Mouse (Mus musculus) lung, embryonic 16.5 days (tissue): ENCODE measurements around the gene Batf3. TPM values are rescaled to one million over a fixed set of nuclear protein-coding genes. Genes with fewer than 3 reads are reported as not detected.
"Not testable (repeated sequence)": the region's sequence is repeated elsewhere in the genome, so short reads cannot be mapped to it uniquely, and the experiment has no call there.

Source experiments
- ATAC-seq: fragments of 200-750 bp; cut with Nextera tagmentation; 2 replicates; pipeline ENCODE4 v1.8.0; 2017; ENCODE audit warnings: low read depth, mild to moderate bottlenecking, moderate library complexity
- H3K27ac ChIP-seq: fragments of 300-500 bp; sonication (generic); 2 replicates; pipeline ENCODE4 v1.5.1; 2014; ENCODE audit warnings: mild to moderate bottlenecking, control low read depth, low read length
- H3K27me3 ChIP-seq: fragments of 300-500 bp; sonication (generic); 2 replicates; pipeline ENCODE4 v1.6.1; 2014; ENCODE audit warnings: low read depth, low read length, mixed read lengths; ENCODE audit not compliant: control insufficient read depth, insufficient read depth
- H3K36me3 ChIP-seq: fragments of 300-500 bp; sonication (generic); 2 replicates; pipeline ENCODE4 v1.6.1; 2014; ENCODE audit warnings: low read length; ENCODE audit not compliant: control insufficient read depth, insufficient read depth
- H3K4me1 ChIP-seq: fragments of 300-500 bp; sonication (generic); replicated peaks from 2 replicates; pipeline ENCODE4 v1.6.1; 2014; ENCODE audit warnings: low read length, mixed read lengths; ENCODE audit not compliant: control insufficient read depth, insufficient read depth
- H3K4me2 ChIP-seq: fragments of 300-500 bp; sonication (generic); 2 replicates; pipeline ENCODE4 v1.6.1; 2014; ENCODE audit warnings: low read depth, low read length, control low read depth
- H3K4me3 ChIP-seq: fragments of 300-500 bp; sonication (generic); 2 replicates; pipeline ENCODE4 v1.5.1; 2014; ENCODE audit warnings: mild to moderate bottlenecking, low read length, control low read depth
- H3K9ac ChIP-seq: fragments of 300-500 bp; sonication (generic); 2 replicates; pipeline ENCODE4 v1.6.1; 2014; ENCODE audit warnings: low read length, control low read depth
- H3K9me3 ChIP-seq: fragments of 300-500 bp; sonication (generic); 2 replicates; pipeline ENCODE4 v1.6.1; 2016; ENCODE audit warnings: low read length; ENCODE audit not compliant: control insufficient read depth
- WGBS: fragments of 180-500 bp; shearing (Covaris S2); extraction: QIAGEN DNeasy Blood & Tissue Kit; methylation state at CpG from one replicate; pipeline ENCODE4 v1.1.7; 2014; 5-methylcytosine and 5-hydroxymethylcytosine counted together
- polyA plus RNA-seq: library from polyadenylated mRNA; unstranded; fragments of >200 nt; fragmentation: Nextera tagmentation; extraction: Ambion mirVana; gene quantifications from 2 replicates; pipeline ENCODE4 v1.2.1, GENCODE M21; 2015

Gene Batf3
- polyA plus RNA-seq, 1 experiment from 2014 or later, result 6.4 TPM

DNA sequence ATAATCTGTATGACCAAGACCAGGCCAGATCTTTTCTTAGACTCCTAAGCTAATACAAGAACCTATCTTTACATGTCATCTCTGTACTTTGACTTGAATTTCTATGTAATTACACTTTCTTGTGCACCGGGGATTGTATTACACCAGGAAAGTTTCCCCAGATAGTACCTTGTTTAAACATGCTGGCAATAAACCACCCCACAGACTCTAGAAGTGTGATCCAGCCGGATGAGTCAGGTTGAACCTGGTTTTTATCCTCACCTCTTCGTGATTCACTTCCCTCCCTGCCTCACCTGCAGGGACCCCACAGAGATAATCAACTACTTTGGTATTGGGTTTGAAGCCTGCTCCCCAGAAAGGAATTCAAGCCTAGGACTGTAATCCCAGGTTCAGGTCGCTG, 37.8 kb downstream of the Batf3 start:
- H3K9ac ChIP-seq, result no peak overlapping the region

DNA sequence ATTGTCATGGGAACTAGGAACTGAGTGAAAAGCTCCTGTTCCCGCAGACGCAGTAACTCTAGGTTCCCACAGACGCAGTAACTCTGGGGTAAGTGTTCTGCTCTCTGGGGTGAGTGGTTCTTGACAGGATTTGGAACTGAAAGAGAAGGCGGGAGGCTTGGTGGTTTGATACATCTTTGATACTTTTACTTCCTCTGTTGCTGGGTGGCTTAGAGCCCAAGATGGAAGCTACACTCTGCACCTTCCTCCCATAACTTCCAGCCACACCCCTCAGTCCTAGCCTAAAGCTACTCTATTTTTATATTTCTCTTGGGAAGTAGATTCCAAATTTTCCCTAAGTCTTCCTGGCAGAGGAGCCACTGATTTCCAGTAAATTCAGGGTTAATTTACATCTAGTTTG, 40.8 kb downstream of the Batf3 start:
- H3K4me2 ChIP-seq, result no peak overlapping the region
- no peaks in the 10 kb centered on the region for H3K9me3 ChIP-seq
- no peak overlapping the region for H3K4me3 ChIP-seq
- H3K27ac ChIP-seq, result no peak overlapping the region
- no peak for ATAC-seq
- no peaks in the 10 kb centered on the region for H3K27me3 ChIP-seq
- no peaks in the 10 kb centered on the region for H3K36me3 ChIP-seq
- 82% methylated on average over 4 of the region's 4 CpGs for WGBS
- no peak overlapping the region for H3K9ac ChIP-seq
- H3K4me1 ChIP-seq, result 0 out of 2 replicates have a peak, but pooled peaks cover 3% of the 10 kb centered on the region

More for the DNA sequence above, 37.8 kb downstream of the Batf3 start:
- Histone ChIP-seq H3K4me1 (0 out of 2 replicates have a peak, but pooled peaks cover 3% of the 10 kb centered on the region), H3K36me3 (no peaks in the 10 kb centered on the region), H3K27ac (no peak overlapping the region), H3K4me2 (no peak overlapping the region), H3K9me3 (no peaks in the 10 kb centered on the region), H3K4me3 (no peak overlapping the region), H3K27me3 (no peaks in the 10 kb centered on the region)
- ATAC-seq, result no peak
- WGBS, result 51% methylated on average over 4 of the region's 4 CpGs

DNA sequence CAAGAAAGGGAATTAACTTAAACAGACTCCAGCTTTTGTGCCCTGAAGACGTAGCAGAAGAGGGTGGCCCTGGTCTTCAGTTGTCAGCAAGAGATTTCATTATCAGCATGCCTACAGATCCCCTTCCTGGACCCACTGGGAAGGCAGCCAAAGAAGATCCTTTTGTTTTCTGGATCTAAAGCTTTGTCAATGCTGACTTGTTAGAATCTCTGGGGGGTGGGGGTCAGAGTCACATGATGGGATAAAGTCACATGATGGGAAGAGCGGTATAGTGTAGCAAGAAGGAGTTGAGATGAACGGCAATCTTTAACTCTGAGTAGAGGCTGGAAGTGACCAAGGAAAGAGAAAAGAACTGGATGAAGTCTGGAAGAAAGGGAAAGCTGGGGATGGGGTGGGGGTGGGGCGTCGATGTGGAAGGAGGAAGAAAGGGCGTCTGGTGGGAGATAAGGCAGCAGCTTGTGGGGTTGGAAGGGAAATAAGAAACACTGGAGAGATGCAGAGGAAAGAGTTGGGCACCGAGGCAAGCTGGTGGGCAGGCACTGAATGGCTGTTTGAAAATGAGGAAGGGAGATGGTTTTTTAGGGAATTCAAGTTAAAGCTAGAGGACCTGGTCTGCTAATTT, 41.3 kb downstream of the Batf3 start:
- Histone ChIP-seq H3K4me1 (0 out of 2 replicates have a peak, but pooled peaks cover 3% of the 10 kb centered on the region), H3K27ac (no peak overlapping the region)
- WGBS, result 52% methylated on average over 7 of the region's 7 CpGs

DNA sequence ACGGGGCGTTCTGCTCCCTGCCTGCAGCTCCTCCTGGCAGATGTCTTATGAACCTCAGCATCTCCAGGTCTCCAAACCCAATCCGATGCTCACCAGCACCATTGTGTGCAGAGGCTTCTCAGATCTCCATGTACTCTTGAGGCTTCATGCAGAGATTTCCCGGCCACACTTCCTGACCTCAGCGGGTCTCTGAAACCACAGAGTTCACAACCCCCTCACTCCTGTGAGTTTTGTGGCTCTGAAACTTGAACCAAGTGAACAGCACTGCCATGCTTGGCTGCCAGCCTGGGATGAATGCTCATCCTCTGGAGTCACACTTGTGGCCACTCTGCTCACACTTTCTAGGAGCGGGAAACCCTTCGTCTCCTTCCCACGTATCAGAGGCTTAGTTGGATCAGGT, 43.3 kb downstream of the Batf3 start:
- Histone ChIP-seq H3K9ac (no peak overlapping the region), H3K27ac (no peak overlapping the region), H3K4me3 (no peak overlapping the region), H3K4me1 (0 out of 2 replicates have a peak, but pooled peaks cover 3% of the 10 kb centered on the region), H3K36me3 (no peaks in the 10 kb centered on the region), H3K9me3 (no peaks in the 10 kb centered on the region), H3K4me2 (no peak overlapping the region), H3K27me3 (no peaks in the 10 kb centered on the region)
- WGBS, result 80% methylated on average over 8 of the region's 8 CpGs
- ATAC-seq, result no peak

More for the DNA sequence above, 41.3 kb downstream of the Batf3 start:
- H3K4me2 ChIP-seq, result no peak overlapping the region
- no peaks in the 10 kb centered on the region for H3K9me3 ChIP-seq
- no peaks in the 10 kb centered on the region for H3K27me3 ChIP-seq
- H3K4me3 ChIP-seq, result no peak overlapping the region
- no peak overlapping the region for H3K9ac ChIP-seq
- no peaks in the 10 kb centered on the region for H3K36me3 ChIP-seq
- ATAC-seq, result no peak

DNA sequence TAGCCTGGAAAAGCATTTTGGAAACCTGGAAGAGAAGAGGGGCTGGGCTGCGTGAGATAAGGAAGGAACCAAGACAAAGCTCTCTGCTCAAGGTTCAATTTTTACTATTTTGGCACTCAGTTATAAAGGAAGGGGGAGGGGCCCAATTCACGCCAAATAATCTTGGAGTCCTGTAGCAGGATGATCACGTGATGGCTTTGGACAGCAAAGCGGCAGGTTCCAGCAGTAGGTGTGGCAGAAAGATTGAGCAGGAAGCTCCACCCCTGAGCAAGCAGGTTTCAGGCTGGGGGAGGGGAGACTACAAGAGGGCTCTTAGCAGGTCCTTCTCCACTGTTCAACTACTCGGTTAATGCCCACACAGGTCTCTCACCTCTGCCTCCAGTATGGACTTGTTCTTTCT, 51.8 kb downstream of the Batf3 start:
- ATAC-seq, H3K4me1 ChIP-seq, H3K4me3 ChIP-seq, H3K4me2 ChIP-seq, H3K9me3 ChIP-seq, H3K27me3 ChIP-seq, H3K27ac ChIP-seq, H3K36me3 ChIP-seq, H3K9ac ChIP-seq: not testable (repeated sequence)
- 61% methylated on average over 5 of the region's 5 CpGs for WGBS

DNA sequence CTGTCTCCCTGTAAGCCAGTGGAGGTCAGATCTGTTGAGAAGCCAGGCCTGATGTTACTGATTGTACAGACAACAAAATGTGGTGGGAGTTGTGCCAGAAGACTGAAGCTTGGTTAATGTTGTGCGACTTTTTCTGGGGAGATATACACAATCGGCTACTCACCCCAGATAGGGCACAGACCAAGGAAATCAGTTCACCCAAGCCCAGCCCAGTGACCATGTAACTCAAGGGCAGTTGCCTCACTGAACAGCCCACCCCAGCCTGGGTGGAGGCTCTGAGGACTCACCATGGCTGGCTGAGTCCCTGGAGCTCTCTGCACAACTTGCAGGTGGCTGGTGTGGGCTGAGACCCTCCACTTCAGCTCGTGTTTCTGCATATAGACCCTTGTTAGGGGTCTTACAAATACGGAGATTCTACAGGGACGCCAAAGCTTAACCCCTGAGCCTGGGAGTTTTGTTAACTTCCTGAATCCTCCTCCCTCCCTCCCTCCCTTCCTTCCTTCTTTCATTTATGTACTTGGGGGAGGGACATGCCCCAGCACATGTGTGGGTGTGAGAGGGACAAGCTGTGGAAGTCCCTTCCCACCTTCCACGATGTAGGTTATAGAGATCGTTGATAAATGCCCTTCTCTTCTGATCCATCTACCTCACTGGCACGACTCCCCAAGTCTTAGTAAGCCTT, 53.4 kb downstream of the Batf3 start:
- Histone ChIP-seq H3K4me3 (no peak overlapping the region), H3K9ac (no peak overlapping the region), H3K4me2 (no peak overlapping the region), H3K27me3 (no peaks in the 10 kb centered on the region), H3K36me3 (no peaks in the 10 kb centered on the region), H3K27ac (no peak overlapping the region), H3K9me3 (no peaks in the 10 kb centered on the region; the same call in 1 of the 2 replicates), H3K4me1 (peaks cover 6% of the 10 kb centered on the region; the same call in 1 of the 2 replicates)
- no peak for ATAC-seq
- WGBS, result 55% methylated on average over 8 of the region's 8 CpGs

DNA sequence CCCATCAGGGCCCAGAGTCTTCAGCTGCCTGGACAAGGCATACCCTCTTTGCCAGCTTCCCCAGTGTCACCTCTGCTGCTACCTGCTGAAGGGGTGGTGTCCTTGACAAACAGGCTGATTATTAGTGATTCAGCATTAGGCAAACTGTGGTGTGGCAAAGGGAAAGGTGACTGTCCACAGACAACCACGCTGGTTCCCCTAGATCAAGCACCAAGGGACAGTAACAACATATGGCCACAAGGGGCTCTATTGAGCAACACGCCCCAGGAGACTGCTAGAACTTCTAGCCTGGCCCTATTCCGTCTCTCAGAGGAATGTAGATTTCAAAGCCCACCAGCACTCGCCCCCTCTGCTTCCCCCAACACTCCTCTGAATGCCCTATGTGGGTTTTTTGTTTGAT, 55.4 kb downstream of the Batf3 start:
- H3K27me3 ChIP-seq, result no peaks in the 10 kb centered on the region
- no peak overlapping the region for H3K4me2 ChIP-seq
- peaks cover 7% of the 10 kb centered on the region for H3K9me3 ChIP-seq
- no peak overlapping the region for H3K4me3 ChIP-seq
- H3K36me3 ChIP-seq, result no peaks in the 10 kb centered on the region
- WGBS, result 22% methylated on average over 4 of the region's 4 CpGs
- H3K9ac ChIP-seq, result no peak overlapping the region
- H3K4me1 ChIP-seq, result peaks cover 6% of the 10 kb centered on the region; the same call in 1 of the 2 replicates
- no peak overlapping the region for H3K27ac ChIP-seq
- 0 out of 2 replicates have a peak, but pooled peaks have one; percentile 47 for ATAC-seq

DNA sequence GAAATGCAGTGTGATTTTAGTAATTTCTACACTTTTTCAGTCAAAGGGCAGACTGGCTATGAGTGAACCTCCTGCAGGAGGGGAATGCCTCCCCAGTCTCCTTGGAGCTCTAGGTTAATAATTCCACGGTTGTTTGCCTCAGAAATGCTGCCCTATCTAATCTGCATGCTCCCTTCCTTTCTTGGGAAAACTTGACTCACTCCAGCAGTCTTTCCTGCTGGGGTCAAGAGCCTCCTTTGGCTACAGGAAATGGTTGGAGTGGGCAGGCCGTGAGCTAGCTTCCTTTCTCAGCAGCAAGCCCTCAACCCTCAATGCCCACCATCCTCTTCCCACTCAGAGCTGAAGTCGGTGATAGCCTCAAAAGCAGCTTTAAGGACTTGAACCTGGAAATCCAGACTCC, 56.7 kb downstream of the Batf3 start:
- H3K27ac ChIP-seq, result 0 out of 2 replicates have a peak overlapping the region, but pooled peaks have one; percentile 18
- peaks cover 7% of the 10 kb centered on the region for H3K9me3 ChIP-seq
- 21% methylated on average over 3 of the region's 3 CpGs for WGBS
- no peak overlapping the region for H3K4me2 ChIP-seq
- H3K36me3 ChIP-seq, result no peaks in the 10 kb centered on the region
- H3K27me3 ChIP-seq, result no peaks in the 10 kb centered on the region
- no peak overlapping the region for H3K4me3 ChIP-seq
- no peak overlapping the region for H3K9ac ChIP-seq
- peaks cover 6% of the 10 kb centered on the region; the same call in 1 of the 2 replicates for H3K4me1 ChIP-seq
- ATAC-seq, result no peak
